Mouse (Mus musculus) neural tube, embryonic 13.5 days (tissue): ENCODE results near the gene Acot7. TPM values are rescaled to one million over a fixed set of nuclear protein-coding genes. Genes with fewer than 3 reads are reported as not detected.
A peak's percentile ranks its signal among the peaks of the same experiment; 100 is the strongest.

Experiments
- ATAC-seq: fragments of 200-750 bp; cut with Nextera tagmentation; 2 replicates; pipeline ENCODE4 v1.8.0; 2017; ENCODE audit warnings: low read depth, mild to moderate bottlenecking, moderate TSS enrichment, moderate library complexity
- H3K27ac ChIP-seq: fragments of 300-500 bp; sonication (generic); replicated peaks from 2 replicates; pipeline ENCODE4 v1.5.1; 2015; ENCODE audit warnings: moderate library complexity, mild to moderate bottlenecking, inconsistent platforms
- H3K27me3 ChIP-seq: fragments of 300-500 bp; sonication (generic); 2 replicates; pipeline ENCODE4 v1.6.1; 2015; ENCODE audit warnings: mild to moderate bottlenecking, inconsistent platforms
- H3K36me3 ChIP-seq: fragments of 300-500 bp; sonication (generic); 2 replicates; pipeline ENCODE4 v1.6.1; 2015; ENCODE audit warnings: mild to moderate bottlenecking, inconsistent platforms
- H3K4me1 ChIP-seq: fragments of 300-500 bp; sonication (generic); replicated peaks from 2 replicates; pipeline ENCODE4 v1.6.1; 2015; ENCODE audit warnings: inconsistent platforms
- H3K4me2 ChIP-seq: fragments of 300-500 bp; sonication (generic); 2 replicates; pipeline ENCODE4 v1.6.1; 2015; ENCODE audit warnings: inconsistent platforms, mild to moderate bottlenecking, moderate library complexity
- H3K4me3 ChIP-seq: fragments of 300-500 bp; sonication (generic); 2 replicates; pipeline ENCODE4 v1.5.1; 2015; ENCODE audit warnings: mild to moderate bottlenecking, inconsistent platforms
- H3K9ac ChIP-seq: fragments of 300-500 bp; sonication (generic); 2 replicates; pipeline ENCODE4 v1.6.1; 2015; ENCODE audit warnings: moderate library complexity, mild to moderate bottlenecking, inconsistent platforms
- H3K9me3 ChIP-seq: fragments of 300-500 bp; sonication (generic); 2 replicates; pipeline ENCODE4 v1.6.1; 2016; ENCODE audit warnings: inconsistent platforms
- WGBS: fragments of 180-500 bp; shearing (Covaris S2); methylation state at CpG from one replicate; pipeline ENCODE4 v1.1.7; 2015; 5-methylcytosine and 5-hydroxymethylcytosine counted together
- polyA plus RNA-seq: library from polyadenylated mRNA; unstranded; fragments of >200 nt; fragmentation: Nextera tagmentation; extraction: Ambion mirVana; gene quantifications from 2 replicates; pipeline ENCODE4 v1.2.1, GENCODE M21; 2015

Acot7 gene
- polyA plus RNA-seq, 1 experiment from 2014 or later = 346 TPM

DNA sequence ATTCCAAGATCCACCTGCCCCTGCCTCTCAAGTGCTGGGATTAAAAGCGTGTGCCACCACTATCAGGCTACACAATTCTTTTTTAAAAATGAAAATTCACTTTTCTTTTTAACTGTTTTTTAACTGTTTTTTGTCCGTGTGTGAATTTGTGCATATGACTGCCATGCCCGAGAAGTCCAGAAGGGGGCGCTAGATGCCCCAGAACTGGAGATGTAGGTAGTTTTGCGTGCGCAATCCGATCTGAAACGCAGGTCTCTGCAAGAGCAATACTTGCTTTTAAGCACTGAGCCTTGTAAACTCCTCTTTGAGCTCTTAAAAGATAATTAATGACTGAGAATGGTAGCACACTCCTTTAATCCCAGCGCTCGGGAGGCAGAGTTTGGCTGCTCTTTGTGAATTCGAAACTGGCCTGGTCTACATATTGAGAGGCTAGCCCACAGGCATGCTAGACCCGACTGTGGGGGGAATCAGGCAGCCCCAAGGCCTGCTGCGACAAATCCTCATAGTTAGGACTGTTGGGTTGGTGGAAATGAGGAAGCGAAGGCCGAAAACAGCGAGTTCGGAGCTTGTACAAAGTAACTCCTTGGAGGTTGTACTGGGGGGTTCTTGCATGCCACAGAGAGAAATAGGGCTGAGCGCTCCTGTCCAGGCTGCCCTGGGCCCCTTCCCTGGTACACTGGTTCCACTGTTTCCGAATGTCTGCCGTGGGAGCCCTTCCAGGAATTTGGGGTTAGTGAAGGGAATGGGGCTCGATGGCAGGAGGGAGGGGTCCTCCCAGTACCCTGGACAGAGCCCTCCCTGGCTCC lies 20.0 kb upstream of the Acot7 start:
- WGBS = 16% methylated on average over 21 of the region's 21 CpGs

GRCm38 (mm10) chr4:152158585-152159284 lies 19.2 kb upstream of the Acot7 start, which contains the start of gene Hes2:
Gene Hes2, plus strand, starts transcription at chr4:152158867.
- Histone ChIP-seq H3K27ac (no peak within 1 kb of the TSS), H3K4me1 (peaks cover 22% of the 10 kb centered on the region), H3K4me2 (peak within 1 kb of the TSS; percentile 30), H3K4me3 (peak within 1 kb of the TSS; percentile 4; the same call in 1 of the 2 replicates), H3K9ac (no peak within 1 kb of the TSS), H3K9me3 (no peaks in the 10 kb centered on the region), H3K36me3 (no peaks in the 10 kb centered on the region), H3K27me3 (peaks cover 88% of the 10 kb centered on the region)
- WGBS = 2% methylated on average over 35 of the region's 35 CpGs
- no peak for ATAC-seq

More for the DNA sequence above, 20.0 kb upstream of the Acot7 start:
- no peak overlapping the region for H3K27ac ChIP-seq
- peaks cover 26% of the 10 kb centered on the region for H3K4me1 ChIP-seq
- peaks cover 95% of the 10 kb centered on the region for H3K27me3 ChIP-seq
- peak overlapping the region; percentile 30; the same call in 1 of the 2 replicates for H3K4me2 ChIP-seq
- no peak for ATAC-seq
- no peaks in the 10 kb centered on the region for H3K9me3 ChIP-seq
- no peak overlapping the region for H3K9ac ChIP-seq
- 0 out of 2 replicates have a peak overlapping the region, but pooled peaks have one; percentile 1 for H3K4me3 ChIP-seq
- H3K36me3 ChIP-seq = no peaks in the 10 kb centered on the region

DNA sequence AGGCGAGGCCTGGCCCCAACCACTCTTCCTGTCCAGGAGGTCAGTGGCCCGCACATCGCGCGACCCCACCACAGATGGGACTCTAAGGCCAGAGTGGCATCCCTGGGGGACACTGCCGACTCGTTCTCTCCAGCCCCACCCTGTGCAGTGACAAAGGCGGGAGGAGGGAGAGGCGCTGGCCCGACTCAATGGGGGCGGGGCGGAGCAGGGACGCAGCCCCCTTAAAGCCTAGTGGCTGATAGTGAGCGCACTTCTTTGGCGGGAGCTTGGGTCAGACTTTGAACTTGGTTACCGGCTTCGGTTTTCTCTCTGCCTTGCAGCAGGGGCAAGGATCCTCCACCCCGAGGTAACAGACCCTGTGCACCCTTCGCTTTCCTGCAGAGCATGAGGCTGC lies 18.7 kb upstream of the Acot7 start:
- ATAC-seq = no peak
- Histone ChIP-seq H3K9me3 (no peaks in the 10 kb centered on the region), H3K4me1 (peaks cover 20% of the 10 kb centered on the region), H3K36me3 (no peaks in the 10 kb centered on the region), H3K27me3 (peaks cover 88% of the 10 kb centered on the region), H3K9ac (no peak overlapping the region), H3K4me2 (peak overlapping the region; percentile 30; the same call in 1 of the 2 replicates), H3K4me3 (peak overlapping the region; percentile 4; the same call in 1 of the 2 replicates), H3K27ac (no peak overlapping the region)
- WGBS = 2% methylated on average over 19 of the region's 19 CpGs

DNA sequence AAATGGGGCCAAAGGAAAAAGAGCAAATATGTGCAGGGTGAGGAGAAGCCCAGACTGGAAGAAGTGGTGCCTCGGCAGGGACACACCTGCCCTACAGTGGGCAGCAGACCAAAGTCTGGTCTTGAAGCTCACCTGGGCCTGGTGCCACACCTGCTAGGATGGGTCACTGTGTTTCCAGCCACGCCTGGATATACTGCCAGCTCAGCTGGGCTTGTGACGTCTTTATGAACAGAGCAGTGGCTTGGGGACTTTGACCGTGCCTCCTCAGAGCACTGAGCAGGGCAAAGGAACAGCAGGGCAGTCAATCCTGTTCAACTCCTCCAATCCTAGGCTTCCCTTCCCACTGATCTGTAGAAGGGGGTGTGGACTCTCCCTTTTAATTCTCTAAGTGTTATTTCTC lies 17.2 kb upstream of the Acot7 start:
- no peak overlapping the region for H3K4me2 ChIP-seq
- no peaks in the 10 kb centered on the region for H3K9me3 ChIP-seq
- 39% methylated on average over 4 of the region's 4 CpGs for WGBS
- no peak overlapping the region for H3K9ac ChIP-seq
- no peak for ATAC-seq
- peaks cover 73% of the 10 kb centered on the region for H3K27me3 ChIP-seq
- H3K27ac ChIP-seq = no peak overlapping the region
- peaks cover 20% of the 10 kb centered on the region for H3K4me1 ChIP-seq
- H3K4me3 ChIP-seq = no peak overlapping the region
- no peaks in the 10 kb centered on the region for H3K36me3 ChIP-seq

DNA sequence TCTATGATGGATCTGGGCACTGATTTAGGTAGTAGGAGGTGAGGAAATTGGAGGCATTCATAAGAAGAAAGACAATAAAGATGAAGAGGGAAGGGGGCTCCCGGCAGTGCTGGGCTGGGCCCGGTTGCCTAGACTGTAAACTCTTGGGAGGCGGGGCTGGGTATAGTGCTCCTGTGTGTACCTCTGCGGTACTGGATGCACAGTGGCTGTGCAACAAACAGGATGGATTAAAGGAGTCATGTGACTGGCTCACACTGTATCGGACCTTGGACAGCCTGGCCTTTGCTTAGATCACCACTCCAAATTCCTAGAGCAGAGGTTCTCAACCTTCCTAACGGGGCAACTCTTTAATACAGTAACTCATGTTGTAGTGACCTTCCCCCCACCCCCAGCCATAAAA lies 16.3 kb upstream of the Acot7 start:
- Histone ChIP-seq H3K9me3 (no peaks in the 10 kb centered on the region), H3K27me3 (peaks cover 69% of the 10 kb centered on the region), H3K4me1 (peaks cover 20% of the 10 kb centered on the region), H3K4me3 (no peak overlapping the region), H3K9ac (no peak overlapping the region), H3K36me3 (no peaks in the 10 kb centered on the region), H3K27ac (no peak overlapping the region), H3K4me2 (no peak overlapping the region)
- WGBS = 66% methylated on average over 6 of the region's 6 CpGs
- no peak for ATAC-seq

GRCm38 (mm10) chr4:152162748-152163147 lies 15.2 kb upstream of the Acot7 start:
- ATAC-seq = no peak
- peaks cover 58% of the 10 kb centered on the region for H3K27me3 ChIP-seq

DNA sequence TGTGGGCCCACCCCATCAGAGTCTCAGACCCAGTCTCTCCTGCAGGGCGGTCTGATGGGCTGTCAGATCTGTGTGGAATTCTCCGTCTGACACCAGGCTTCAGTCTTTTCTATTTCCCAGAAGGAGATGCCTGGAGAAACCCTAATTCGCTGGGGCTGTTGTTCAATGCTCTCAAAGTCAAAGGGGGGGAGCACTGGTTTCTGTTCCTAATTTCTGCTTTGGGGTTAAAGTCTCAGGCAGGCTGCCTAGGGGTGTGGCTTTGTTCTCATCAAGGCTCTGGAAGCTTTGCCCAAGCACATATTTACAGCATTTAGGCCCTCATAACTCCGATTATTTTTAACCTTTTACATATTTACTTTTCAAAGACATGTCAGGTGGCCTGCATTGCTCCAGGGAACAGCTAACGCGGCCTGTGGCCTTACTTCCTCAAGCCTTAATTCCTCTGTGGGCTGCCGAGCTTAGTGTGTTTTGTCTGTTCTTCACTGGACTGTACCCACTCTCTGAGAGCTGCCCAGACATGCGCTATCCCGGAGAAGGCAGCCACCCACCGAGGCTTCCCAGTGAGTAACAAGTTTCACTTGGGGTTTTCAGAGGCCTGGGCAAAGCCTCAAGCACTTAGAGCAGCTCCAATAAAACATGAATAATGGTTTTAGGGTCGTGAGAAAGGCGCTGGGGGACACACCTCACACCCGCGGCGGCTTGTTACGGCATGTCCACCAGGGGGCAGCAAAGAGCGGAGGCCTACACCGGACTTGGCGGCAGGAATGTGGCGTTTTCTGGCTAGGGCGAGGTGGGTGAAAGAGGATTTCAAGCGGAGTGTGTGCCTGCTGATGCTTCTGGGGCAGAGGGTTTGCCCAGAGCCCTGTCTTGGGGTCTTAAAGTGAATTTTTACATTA lies 12.7 kb upstream of the Acot7 start:
- H3K9me3 ChIP-seq = no peaks in the 10 kb centered on the region
- H3K36me3 ChIP-seq = no peaks in the 10 kb centered on the region
- 19% methylated on average over 22 of the region's 22 CpGs for WGBS
- no peak overlapping the region for H3K9ac ChIP-seq
- no peak overlapping the region for H3K4me2 ChIP-seq
- peaks cover 44% of the 10 kb centered on the region for H3K27me3 ChIP-seq
- H3K27ac ChIP-seq = no peak overlapping the region
- no peak for ATAC-seq
- H3K4me1 ChIP-seq = no peaks in the 10 kb centered on the region
- H3K4me3 ChIP-seq = no peak overlapping the region

More at GRCm38 (mm10) chr4:152162748-152163147, 15.2 kb upstream of the Acot7 start:
- Histone ChIP-seq H3K36me3 (no peaks in the 10 kb centered on the region), H3K4me3 (no peak overlapping the region), H3K27ac (no peak overlapping the region), H3K4me2 (no peak overlapping the region), H3K9ac (no peak overlapping the region), H3K4me1 (peaks cover 20% of the 10 kb centered on the region), H3K9me3 (no peaks in the 10 kb centered on the region)
- 95% methylated on average over 2 of the region's 2 CpGs for WGBS

- 56% methylated on average over 8 of the region's 8 CpGs for WGBS
- no peak overlapping the region for H3K27ac ChIP-seq
Observed at GRCm38 (mm10) chr4:152168052-152168451, 9.9 kb upstream of the Acot7 start.

GRCm38 (mm10) chr4:152169103-152169502 lies 8.8 kb upstream of the Acot7 start:
- no peak overlapping the region for H3K4me3 ChIP-seq
- peaks cover 36% of the 10 kb centered on the region for H3K27me3 ChIP-seq
- no peak overlapping the region for H3K4me2 ChIP-seq
- no peaks in the 10 kb centered on the region for H3K36me3 ChIP-seq
- H3K9ac ChIP-seq = no peak overlapping the region
- WGBS = 87% methylated on average over 7 of the region's 7 CpGs
- ATAC-seq = no peak
- H3K9me3 ChIP-seq = no peaks in the 10 kb centered on the region
- no peaks in the 10 kb centered on the region for H3K4me1 ChIP-seq
- H3K27ac ChIP-seq = no peak overlapping the region

More at GRCm38 (mm10) chr4:152168052-152168451, 9.9 kb upstream of the Acot7 start:
- ATAC-seq = no peak
- H3K9me3 ChIP-seq = no peaks in the 10 kb centered on the region
- H3K27me3 ChIP-seq = peaks cover 31% of the 10 kb centered on the region
- H3K4me1 ChIP-seq = no peaks in the 10 kb centered on the region
- no peak overlapping the region for H3K4me3 ChIP-seq
- H3K4me2 ChIP-seq = no peak overlapping the region
- no peak overlapping the region for H3K9ac ChIP-seq
- H3K36me3 ChIP-seq = no peaks in the 10 kb centered on the region

GRCm38 (mm10) chr4:152170286-152170685 lies 7.6 kb upstream of the Acot7 start:
- Histone ChIP-seq H3K4me1 (no peaks in the 10 kb centered on the region), H3K4me3 (no peak overlapping the region), H3K27me3 (peaks cover 45% of the 10 kb centered on the region), H3K9ac (no peak overlapping the region), H3K9me3 (no peaks in the 10 kb centered on the region), H3K36me3 (no peaks in the 10 kb centered on the region), H3K4me2 (no peak overlapping the region), H3K27ac (no peak overlapping the region)
- WGBS = 78% methylated on average over 10 of the region's 10 CpGs
- no peak for ATAC-seq

DNA sequence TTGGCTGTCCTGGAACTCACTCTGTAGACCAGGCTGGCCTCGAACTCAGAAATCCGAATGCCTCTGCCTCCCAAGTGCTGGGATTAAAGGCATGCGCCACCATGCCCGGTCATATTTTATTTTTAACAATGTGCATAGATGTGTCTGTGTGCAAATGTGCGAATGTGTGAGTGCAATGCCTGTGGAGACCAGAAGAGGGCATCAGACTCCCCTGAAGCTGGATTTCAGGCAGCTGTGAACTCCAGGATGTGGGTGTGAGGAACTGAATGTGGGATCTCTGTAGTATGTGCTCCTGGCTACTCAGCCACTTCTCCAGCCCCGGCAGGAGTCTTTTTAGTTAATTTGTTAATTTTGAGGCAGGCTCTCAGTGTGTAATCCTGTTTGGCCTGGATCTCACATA lies 6.4 kb upstream of the Acot7 start:
- ATAC-seq = no peak
- H3K4me3 ChIP-seq = no peak overlapping the region
- no peaks in the 10 kb centered on the region for H3K36me3 ChIP-seq
- H3K4me2 ChIP-seq = no peak overlapping the region
- H3K27ac ChIP-seq = no peak overlapping the region
- no peaks in the 10 kb centered on the region for H3K4me1 ChIP-seq
- no peak overlapping the region for H3K9ac ChIP-seq
- WGBS = 87% methylated on average over 6 of the region's 6 CpGs
- H3K9me3 ChIP-seq = no peaks in the 10 kb centered on the region
- peaks cover 57% of the 10 kb centered on the region for H3K27me3 ChIP-seq
